Mouse (Mus musculus): ENCODE data around the gene Myh2.

The Myh2 gene

DNA sequence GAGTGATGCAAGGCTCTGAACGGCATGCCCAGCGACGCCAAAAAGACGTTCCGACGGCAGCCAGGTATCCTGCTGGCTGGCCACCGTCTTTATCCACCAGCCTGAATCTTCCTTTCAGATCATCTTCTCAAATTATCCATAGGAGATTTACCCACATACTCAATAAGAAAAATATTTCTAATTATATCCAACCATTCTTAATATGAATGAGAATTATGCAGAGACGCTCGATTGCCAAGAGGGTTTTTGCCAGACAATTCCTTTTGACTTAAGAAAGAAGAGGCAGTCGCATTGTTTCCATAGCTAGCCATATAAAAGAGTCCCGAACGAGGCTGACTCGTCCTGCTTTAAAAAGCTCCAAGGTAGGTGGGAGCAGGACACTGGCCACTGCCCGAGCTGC lies at the start of gene Myh2:
Gene Myh2, plus strand, starts transcription at position 301 of the 400 bp plus-strand sequence.
- DNase-seq, result no peak

- no peak for DNase-seq
Observed at GRCm38 (mm10) chr11:67124943-67125342, 45.9 kb upstream of the Myh2 start.

GRCm38 (mm10) chr11:67125361-67125760 lies 45.5 kb upstream of the Myh2 start:
- DNase-seq, result no peak

- DNase-seq, result no peak
Observed at GRCm38 (mm10) chr11:67133526-67133925, 37.3 kb upstream of the Myh2 start.

DNA sequence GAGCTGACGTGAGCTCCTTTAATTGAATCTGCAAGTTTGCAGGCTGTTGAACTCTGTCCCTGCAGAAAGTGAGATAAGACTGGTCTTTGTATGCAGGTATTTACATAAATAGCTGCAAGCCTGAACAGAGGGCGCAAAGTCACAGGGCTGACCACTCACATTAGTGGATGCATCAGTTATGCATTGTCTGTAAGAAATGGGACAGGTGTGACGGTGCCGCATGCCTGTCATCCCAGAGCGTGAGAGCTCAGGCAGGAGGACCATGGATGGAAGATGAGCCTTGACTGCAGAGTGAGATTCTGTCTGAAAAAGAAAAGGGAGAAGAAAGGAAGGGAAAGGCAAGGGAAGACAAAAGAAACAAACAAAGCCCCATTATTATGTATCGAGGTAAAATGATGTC lies 36.2 kb upstream of the Myh2 start:
- no peak for DNase-seq

DNA sequence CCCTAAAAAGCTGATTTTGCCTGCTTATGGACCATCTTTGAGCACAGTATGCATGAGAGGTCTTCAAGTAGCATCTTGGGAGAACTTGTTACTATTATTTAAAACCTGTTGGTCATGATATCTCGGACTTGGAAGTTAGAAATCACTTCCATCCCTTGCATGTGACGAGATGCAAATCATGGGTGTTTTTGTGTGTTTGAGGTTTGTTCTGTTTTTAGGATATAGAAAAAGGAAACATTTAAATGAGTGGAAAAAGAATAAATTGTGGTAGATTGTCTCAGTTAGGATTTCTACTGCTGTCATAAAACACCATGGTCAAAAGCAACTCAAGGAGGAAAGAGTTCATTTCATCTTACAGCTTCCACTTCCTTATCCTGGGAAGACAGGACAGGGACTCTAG lies 35.3 kb upstream of the Myh2 start:
- no peak for DNase-seq

DNA sequence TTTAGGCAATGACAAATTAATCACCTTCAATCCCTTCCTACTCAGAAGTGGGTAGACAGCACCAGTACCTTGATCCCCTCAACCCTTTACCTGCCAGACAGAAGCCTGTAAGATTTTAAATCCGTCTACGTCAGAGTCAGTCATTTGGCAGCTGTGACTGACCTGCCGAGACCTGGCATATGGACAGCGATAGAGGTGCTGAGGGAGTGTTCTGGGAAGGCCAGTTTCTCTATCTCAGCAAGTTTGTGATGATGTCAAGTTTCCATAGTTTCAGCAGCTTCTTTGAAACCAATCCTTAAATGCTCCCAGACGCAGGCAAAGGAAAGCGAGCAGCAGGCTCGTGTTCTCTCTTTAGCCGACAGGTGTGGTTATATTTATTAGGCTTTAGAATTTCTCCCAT lies 31.3 kb upstream of the Myh2 start:
- DNase-seq, result no peak

GRCm38 (mm10) chr11:67140175-67140574 lies 30.7 kb upstream of the Myh2 start:
- no peak for DNase-seq

- DNase-seq, result no peak
Observed at GRCm38 (mm10) chr11:67141031-67141430, 29.8 kb upstream of the Myh2 start.

DNA sequence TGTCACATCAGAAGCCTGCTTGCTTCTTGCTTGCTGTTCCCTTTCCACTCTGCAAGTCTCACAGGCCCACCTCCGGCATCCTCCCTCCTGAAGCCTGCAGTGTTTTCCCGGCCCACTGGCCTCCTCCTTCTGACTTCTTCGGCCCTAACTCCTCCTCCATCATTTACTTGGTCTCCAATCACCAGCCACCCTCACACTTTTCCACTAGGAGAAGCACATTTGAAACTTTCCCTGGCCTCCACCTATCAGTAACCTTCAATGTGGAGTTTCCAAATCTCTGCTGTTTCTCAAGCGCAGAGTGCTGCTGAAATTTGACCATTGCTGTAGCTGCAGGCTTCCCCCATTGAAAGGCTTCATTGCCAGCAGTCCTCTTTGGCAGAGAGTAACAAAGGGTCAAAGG lies 28.8 kb upstream of the Myh2 start:
- no peak for DNase-seq

DNA sequence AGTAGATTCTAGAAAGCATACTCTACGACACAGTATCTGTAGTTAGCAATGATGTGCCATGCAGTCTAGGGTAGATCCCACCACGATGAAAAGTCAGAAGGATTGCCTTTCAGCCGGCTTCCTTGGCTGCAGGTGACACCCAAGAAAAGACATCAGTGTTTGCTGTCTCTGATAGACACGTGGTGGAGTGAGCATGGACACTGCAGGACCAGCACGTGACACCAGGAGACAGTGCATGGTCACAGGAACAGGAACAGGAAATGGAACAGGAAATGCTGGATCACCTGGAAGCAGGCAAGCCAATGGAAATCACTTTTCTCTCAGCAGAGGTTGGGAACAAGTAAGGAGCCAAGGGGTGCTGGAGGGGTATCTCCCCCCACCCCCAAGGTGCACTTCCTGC lies 27.8 kb upstream of the Myh2 start:
- no peak for DNase-seq

DNA sequence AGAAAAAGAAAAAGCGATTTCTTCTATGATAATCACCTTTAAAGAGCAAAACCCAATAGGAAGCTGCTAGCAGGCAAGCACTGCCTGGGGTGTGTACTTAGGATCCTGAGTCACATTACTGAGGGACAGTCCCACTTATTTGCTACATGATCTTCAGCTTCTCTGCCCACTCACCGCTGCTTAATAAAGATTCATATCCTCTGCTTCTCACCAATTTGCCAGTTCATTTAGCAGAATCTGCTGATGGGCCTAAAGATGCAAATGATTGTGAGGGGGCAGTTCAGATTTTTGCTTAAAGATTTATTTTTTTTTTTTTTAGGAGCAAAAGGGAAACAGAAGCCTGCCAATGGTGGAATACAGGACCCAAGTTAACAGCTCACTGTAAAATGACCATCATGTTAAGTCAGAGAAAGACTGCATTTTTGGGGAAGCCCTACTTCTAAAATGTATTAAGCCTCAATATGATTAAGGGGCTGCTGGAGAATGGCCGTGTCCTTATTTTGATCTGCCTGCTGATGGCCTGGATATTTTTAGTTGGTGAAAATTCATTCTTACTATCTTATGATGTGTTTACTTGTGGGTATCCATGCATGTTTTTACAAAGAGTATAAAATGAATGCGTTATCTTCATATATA lies 26.8 kb upstream of the Myh2 start:
- no peak for DNase-seq

DNA sequence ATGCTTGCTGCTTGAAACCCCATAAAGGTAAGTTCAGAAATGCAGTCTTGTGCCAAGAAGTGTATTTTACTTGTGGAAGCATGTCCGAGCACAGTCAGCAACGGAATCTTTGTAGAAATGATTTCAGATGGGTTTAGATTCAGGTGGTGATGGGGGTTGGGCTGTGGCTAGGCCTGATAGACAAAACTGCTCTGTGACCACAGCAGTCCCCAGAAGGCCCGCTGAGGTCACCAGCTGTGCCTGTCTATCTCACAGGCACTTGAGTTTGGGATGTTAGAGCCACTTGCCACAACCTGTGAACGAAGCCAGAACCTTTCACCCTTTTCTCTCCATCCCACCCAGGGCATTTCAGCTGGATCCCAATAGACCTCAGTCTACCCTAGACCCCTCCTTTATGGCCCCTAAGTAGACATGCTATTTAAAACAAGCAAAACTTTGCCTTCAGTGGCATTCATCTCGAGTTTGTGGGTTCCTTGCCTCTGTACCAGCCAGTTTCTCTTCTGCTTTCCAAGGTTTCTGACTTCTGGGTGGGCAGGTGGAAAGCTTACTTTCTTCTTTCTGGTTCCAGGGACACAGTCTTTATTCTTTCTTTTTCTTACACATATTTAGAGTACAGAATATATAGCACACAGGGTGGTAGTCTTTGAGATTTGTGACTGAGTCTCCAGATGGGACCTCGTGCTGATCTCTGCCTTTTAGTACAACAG lies 26.1 kb upstream of the Myh2 start:
- DNase-seq, result no peak

DNA sequence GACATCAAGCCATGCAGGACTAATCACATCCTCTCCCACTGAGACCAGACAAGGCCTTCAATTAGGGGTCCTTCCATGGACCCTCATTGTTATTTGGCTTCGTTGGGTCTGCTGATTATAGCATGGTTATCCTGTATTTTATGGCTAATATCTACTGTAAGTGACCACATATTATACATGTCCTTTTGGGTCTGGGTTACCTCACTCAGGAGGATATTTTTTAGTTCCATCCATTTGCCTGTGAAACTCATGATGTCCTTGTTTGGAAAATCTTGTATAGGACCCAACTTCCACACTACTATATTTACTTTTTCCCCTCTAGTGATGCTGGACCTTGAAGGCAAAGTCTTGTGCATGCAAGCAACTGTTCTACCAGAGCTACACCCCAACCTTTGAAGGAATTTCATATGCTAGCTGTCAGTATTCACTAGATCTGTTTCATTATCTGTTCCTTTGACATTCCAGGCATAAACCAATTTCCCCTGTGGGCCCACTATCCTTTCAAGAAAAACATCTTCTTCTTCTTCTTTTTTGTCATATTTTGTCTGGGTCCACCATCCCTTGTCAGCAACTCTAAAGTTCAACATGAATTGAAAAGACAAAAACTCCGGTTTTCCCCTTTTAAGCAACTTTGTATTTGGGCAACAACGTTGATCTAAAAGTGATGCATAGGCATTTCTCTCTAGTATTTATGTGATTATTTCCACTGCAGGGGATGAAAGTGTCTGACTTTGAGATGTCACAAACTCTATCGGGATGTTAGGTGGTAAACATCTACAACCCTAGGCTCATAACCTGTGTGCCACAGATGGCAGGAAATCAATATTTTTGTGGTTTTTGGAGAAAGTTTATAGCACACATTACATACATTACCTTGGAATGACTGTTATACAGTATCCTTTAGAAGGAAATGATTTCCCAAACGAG lies 25.1 kb upstream of the Myh2 start:
- DNase-seq, result no peak

GRCm38 (mm10) chr11:67146409-67147282 lies 24.2 kb upstream of the Myh2 start:
- DNase-seq, result no peak

- no peak for DNase-seq
Observed at GRCm38 (mm10) chr11:67147283-67147921, 23.4 kb upstream of the Myh2 start.

GRCm38 (mm10) chr11:67148286-67149012 lies 22.4 kb upstream of the Myh2 start:
- no peak for DNase-seq

DNA sequence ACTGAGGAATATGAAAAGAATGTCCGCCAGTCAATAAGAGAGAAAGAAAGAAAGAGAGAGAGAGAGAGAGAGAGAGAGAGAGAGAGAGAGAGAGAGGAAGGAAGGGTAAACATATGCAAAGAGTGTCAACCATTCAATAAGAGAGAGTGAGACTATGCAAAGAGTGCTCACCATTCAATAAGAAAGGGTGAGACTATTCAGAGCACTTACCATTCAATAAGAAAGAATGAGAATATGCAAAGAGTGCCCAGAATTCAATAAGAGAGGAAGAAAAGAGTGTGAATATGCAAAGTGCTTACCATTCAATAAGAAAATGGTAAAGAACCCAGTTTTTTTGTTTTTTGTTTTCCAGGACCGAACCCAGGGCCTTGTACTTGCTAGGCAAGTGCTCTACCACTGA lies 20.6 kb upstream of the Myh2 start:
- no peak for DNase-seq

- DNase-seq, result no peak
Observed at GRCm38 (mm10) chr11:67151159-67151558, 19.7 kb upstream of the Myh2 start.

DNA sequence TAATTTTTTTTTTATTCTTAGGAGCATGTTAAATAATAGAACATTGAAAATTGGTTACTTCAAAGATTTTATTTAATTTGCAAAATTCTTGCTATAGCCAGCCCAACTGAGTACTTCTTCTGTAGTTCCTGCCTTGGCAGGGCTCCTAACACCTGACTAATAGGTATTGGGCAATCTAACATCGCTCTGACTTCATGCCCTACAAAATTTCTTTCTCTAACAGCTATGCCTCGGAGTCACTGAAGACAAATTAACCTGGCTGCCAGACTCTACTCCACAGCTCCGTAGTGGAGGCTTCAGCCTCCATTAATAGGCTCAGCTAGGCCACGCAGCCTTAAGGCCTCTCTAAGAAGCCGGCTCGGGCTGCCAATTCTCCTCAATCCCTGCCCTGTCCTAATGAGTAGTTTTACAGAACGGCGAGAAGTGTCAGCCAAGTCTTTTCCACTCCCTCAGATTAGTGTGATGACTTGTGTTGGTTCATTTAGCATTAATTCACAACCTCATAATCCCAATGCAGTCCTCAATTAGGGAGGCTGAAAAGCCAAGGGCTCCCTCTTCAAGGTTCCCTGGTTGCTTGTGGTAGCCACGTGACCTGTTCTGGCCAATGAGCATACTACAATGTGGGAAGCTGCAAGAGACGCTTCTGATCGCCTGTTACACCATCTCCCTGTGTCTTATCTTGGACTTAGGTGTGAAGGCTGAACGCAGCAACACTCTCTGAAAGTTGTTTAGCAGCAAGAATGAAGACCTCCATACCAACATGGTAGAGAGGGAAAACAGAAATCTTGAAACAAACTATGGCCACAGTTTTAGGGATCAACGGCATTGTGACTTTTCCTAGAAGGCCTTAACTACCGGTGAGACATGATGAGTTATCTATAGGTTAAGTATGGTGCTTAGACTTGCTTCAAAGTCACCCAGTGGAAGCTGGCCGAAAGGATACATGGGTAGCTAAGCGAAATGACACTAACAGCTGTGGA lies 18.9 kb upstream of the Myh2 start:
- DNase-seq, result no peak
